Mouse (Mus musculus) frontal cortex, postnatal 36 days (tissue): ENCODE results near the gene Tomm6.

Source experiments
- DNase-seq, 2 experiments: peaks; one replicate each; pipeline ENCODE4 v3.0.0; 2022; ENCODE audit warnings: low spot score in 2 of 2

The Tomm6 gene

GRCm38 (mm10) chr17:47651953-47652352 lies 36.2 kb downstream of the Tomm6 start:
- DNase-seq: no peak

- DNase-seq: no peak
Observed at GRCm38 (mm10) chr17:47648966-47649365, 39.2 kb downstream of the Tomm6 start.

DNA sequence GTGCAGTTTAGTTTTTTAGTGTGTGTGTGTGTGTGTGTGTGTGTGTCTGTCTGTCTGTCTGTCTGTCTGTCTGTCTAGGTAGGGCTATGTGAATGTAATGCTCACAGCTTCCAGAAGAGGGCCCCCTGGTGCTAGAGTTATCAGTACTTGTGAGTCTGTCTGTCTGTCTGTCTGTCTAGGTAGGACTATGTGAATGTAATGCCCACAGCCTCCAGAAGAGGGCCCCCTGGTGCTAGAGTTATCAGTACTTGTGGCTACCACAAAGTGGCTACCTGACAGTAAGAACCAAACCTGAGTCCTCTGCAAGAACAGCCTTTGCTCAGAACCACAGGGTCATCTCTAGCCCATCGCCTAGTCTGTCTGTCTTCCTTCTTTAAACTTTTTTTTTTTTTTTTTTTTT lies 41.5 kb downstream of the Tomm6 start:
- peak; percentile 28 to 55 for DNase-seq

DNA sequence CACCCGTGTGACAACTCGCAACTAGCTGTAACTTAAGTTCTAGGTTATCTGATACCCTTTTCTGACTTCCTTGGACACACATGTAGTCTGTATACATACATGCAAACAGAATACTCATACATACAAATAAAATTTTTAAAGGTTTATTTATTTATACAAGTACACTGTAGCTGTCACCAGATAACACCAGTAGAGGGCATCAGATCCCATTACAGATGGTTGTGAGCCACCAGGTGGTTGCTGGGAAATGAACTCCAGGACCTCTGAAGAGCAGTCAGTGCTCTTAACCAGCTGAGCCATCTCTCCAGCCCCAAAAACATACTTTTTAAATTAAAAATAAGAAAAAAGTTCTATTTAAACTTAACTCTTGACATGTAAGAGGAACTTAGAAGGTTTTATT lies 45.2 kb downstream of the Tomm6 start:
- DNase-seq: no peak
